ENCODE assay signal across 8 mouse cellular contexts in the genomic region with DNA sequence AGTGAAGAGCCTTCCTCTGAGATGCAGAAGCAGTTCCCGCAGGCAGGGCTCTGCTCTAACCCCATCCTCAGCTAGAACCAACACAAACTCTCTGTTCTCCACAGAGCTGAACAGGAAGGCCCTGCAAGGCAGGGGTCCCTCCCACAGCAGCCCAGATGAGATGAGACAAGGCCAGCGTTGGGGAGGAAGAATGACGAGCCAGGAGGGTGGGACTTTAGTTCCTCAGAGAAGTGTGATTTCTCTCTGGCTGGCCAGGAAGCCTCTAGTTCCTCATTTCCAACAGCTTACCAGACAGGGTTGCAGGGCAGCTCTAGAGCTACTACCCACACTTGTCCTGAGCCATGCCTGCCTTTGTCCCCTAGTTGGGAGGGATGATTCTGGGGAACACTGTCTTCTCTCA. TPM values are rescaled to one million over a fixed set of nuclear protein-coding genes. Genes with fewer than 3 reads are reported as not detected.
A peak's percentile ranks its signal among the peaks of the same experiment; 100 is the strongest.
DNase-seq lines count a peak whose midpoint lies in the region; ATAC-seq and TF ChIP-seq lines count a peak whose summit lies in the region.

No protein-coding gene starts in this region.

- TF ChIP-seq CTCF in bone marrow, adult 2 months (IDR thresholded peaks at IDR 0.05; ENCODE audit: control insufficient read depth, insufficient read depth, low read length): no peak

- H3K4me1 ChIP-seq in hindbrain, embryonic 15.5 days (replicated peaks): no peaks in the 10 kb centered on the region
- 0 out of 2 replicates have a peak, but pooled peaks cover 7% of the 10 kb centered on the region for H3K4me1 ChIP-seq in hindbrain, embryonic 10.5 days (replicated peaks)
- peaks cover 12% of the 10 kb centered on the region for H3K4me1 ChIP-seq in bone marrow, adult 2 months (ENCODE audit: control insufficient read depth, insufficient read depth, low read length)
- no peaks in the 10 kb centered on the region for H3K4me1 ChIP-seq in hindbrain, embryonic 11.5 days (replicated peaks; ENCODE audit: control insufficient read depth, insufficient read depth, low read length)

- H3K27ac ChIP-seq in hindbrain, embryonic 15.5 days (replicated peaks): 0 out of 2 replicates have a peak overlapping the region, but pooled peaks have one; percentile 34
- no peak overlapping the region for H3K27ac ChIP-seq in hindbrain, embryonic 10.5 days
- H3K27ac ChIP-seq in bone marrow, adult 2 months (ENCODE audit: control insufficient read depth, insufficient read depth, low read depth, low read length, poor library complexity): peak overlapping the region; percentile 55
- no peak overlapping the region for H3K27ac ChIP-seq in hindbrain, embryonic 11.5 days (ENCODE audit: low read depth, low read length)

- H3K4me3 ChIP-seq in hindbrain, embryonic 15.5 days: no peak overlapping the region
- no peak overlapping the region for H3K4me3 ChIP-seq in hindbrain, embryonic 10.5 days
- no peak overlapping the region for H3K4me3 ChIP-seq in bone marrow, adult 2 months (replicated peaks; ENCODE audit: control insufficient read depth, low read depth, low read length)
- H3K4me3 ChIP-seq in hindbrain, embryonic 11.5 days (ENCODE audit: low read depth, low read length): no peak overlapping the region

- no peak overlapping the region for H3K4me2 ChIP-seq in hindbrain, embryonic 15.5 days
- no peak overlapping the region for H3K4me2 ChIP-seq in hindbrain, embryonic 11.5 days (replicated peaks; ENCODE audit: low read depth, low read length)

- ATAC-seq in hindbrain, embryonic 15.5 days (ENCODE audit: low FRiP score, low read depth): no peak
- ATAC-seq in hindbrain, embryonic 11.5 days (ENCODE audit: low FRiP score): no peak

- 60% methylated on average over 3 of the region's 3 CpGs for WGBS in hindbrain, embryonic 15.5 days
- 63% methylated on average over 3 of the region's 3 CpGs for WGBS in hindbrain, embryonic 10.5 days
- WGBS in bone marrow, adult 2 months: 0% methylated on average over 3 of the region's 3 CpGs
- 43% methylated on average over 3 of the region's 3 CpGs for WGBS in hindbrain, embryonic 11.5 days

- H3K9me3 ChIP-seq in hindbrain, embryonic 15.5 days: no peaks in the 10 kb centered on the region
- peaks cover 10% of the 10 kb centered on the region for H3K9me3 ChIP-seq in hindbrain, embryonic 10.5 days
- no peaks in the 10 kb centered on the region for H3K9me3 ChIP-seq in hindbrain, embryonic 11.5 days (ENCODE audit: control insufficient read depth, low read length)

- H3K9ac ChIP-seq in hindbrain, embryonic 15.5 days: no peak overlapping the region
- H3K9ac ChIP-seq in hindbrain, embryonic 11.5 days (ENCODE audit: low read depth, low read length): no peak overlapping the region

- no peak for DNase-seq in hindbrain, embryonic 10.5 days (ENCODE audit: low spot score)
- DNase-seq in heart, postnatal 25 days (ENCODE audit: low spot score): peak; percentile 67
- peak; percentile 78 to 81 for DNase-seq in lung, adult 18-20 months
- peak; percentile 82 for DNase-seq in splenic B cell, adult 2 months (ENCODE audit: low read depth, low spot score)
- DNase-seq in cerebellum, postnatal 25 days: no peak
- no peak for DNase-seq in hindbrain, embryonic 11.5 days (ENCODE audit: low spot score)

- no peaks in the 10 kb centered on the region for H3K27me3 ChIP-seq in hindbrain, embryonic 15.5 days
- no peaks in the 10 kb centered on the region for H3K27me3 ChIP-seq in hindbrain, embryonic 10.5 days (ENCODE audit: insufficient read depth, poor library complexity, severe bottlenecking)
- no peaks in the 10 kb centered on the region for H3K27me3 ChIP-seq in splenic B cell, adult 2 months (ENCODE audit: control insufficient read depth, insufficient read depth, low read length, poor library complexity, severe bottlenecking)
- no peaks in the 10 kb centered on the region for H3K27me3 ChIP-seq in hindbrain, embryonic 11.5 days (ENCODE audit: control insufficient read depth, insufficient read depth, low read length)

- no peak for TF ChIP-seq POLR2A in bone marrow, adult 2 months (IDR thresholded peaks at IDR 0.05; ENCODE audit: borderline replicate concordance, control insufficient read depth, low read depth, low read length)

- intact Hi-C loops in heart, postnatal 25 days (cut with DNase I): no loop called here

- no peaks in the 10 kb centered on the region for H3K36me3 ChIP-seq in hindbrain, embryonic 15.5 days
- no peaks in the 10 kb centered on the region for H3K36me3 ChIP-seq in hindbrain, embryonic 10.5 days
- peaks cover 3% of the 10 kb centered on the region; the same call in 1 of the 2 replicates for H3K36me3 ChIP-seq in splenic B cell, adult 2 months (ENCODE audit: control insufficient read depth, insufficient read depth, low read length, poor library complexity, severe bottlenecking)
- H3K36me3 ChIP-seq in hindbrain, embryonic 11.5 days (ENCODE audit: control insufficient read depth, insufficient read depth, low read length): no peaks in the 10 kb centered on the region

RNA-seq across cellular contexts. Expression of gene Traf5, which starts 14.0 kb away (rescaled TPM):
- polyA plus RNA-seq in hindbrain, embryonic 15.5 days (2015; fragmentation: Nextera tagmentation; extraction: Ambion mirVana): 1.7 and 3.3 TPM in 2 replicates
- polyA plus RNA-seq in hindbrain, embryonic 10.5 days (2016; fragmentation: Nextera tagmentation; extraction: Ambion mirVana): 2.4 and 5.6 TPM in 2 replicates
- 12.7 and 35.4 TPM in 2 replicates for polyA plus RNA-seq in bone marrow, adult 2 months (2011; ENCODE audit: insufficient read depth, insufficient read length, low replicate concordance, missing spikeins)
- 1 to 10 TPM; 7.0 to 7.5 TPM for total RNA-seq in heart, postnatal 25 days (2021)
- 4.5 and 5.9 TPM in 2 replicates for polyA plus RNA-seq in hindbrain, embryonic 11.5 days (2014; fragmentation: Nextera tagmentation; extraction: Ambion mirVana)

RNA-seq across cellular contexts. Expression of gene Rcor3, which starts 59.5 kb away (rescaled TPM):
- 32.9 and 41.8 TPM in 2 replicates for polyA plus RNA-seq in hindbrain, embryonic 15.5 days (2015; fragmentation: Nextera tagmentation; extraction: Ambion mirVana)
- 14.3 and 15.1 TPM in 2 replicates for polyA plus RNA-seq in hindbrain, embryonic 10.5 days (2016; fragmentation: Nextera tagmentation; extraction: Ambion mirVana)
- polyA plus RNA-seq in bone marrow, adult 2 months (2011; ENCODE audit: insufficient read depth, insufficient read length, low replicate concordance, missing spikeins): 8.3 and 20.0 TPM in 2 replicates
- total RNA-seq in heart, postnatal 25 days (2021): 10 to 100 TPM; 32.1 to 35.8 TPM
- polyA plus RNA-seq in hindbrain, embryonic 11.5 days (2014; fragmentation: Nextera tagmentation; extraction: Ambion mirVana): 20.3 and 22.2 TPM in 2 replicates

Comparison
In these comparisons a context has a peak if more than half of its experiments do, and no peak if none do; other contexts are left out.
1. H3K27ac ChIP-seq: peak in hindbrain, embryonic 15.5 days (single experiment) and bone marrow, adult 2 months (single experiment); none in hindbrain, embryonic 10.5 days (single experiment) and hindbrain, embryonic 11.5 days (single experiment).
2. DNase-seq: peak in heart, postnatal 25 days (single experiment), lung, adult 18-20 months (2 of 2) and splenic B cell, adult 2 months (single experiment); none in hindbrain, embryonic 10.5 days (single experiment), cerebellum, postnatal 25 days (0 of 2) and hindbrain, embryonic 11.5 days (single experiment).